Mouse (Mus musculus): ENCODE measurements around the gene Wipf2. TPM values are rescaled to one million over a fixed set of nuclear protein-coding genes. Genes with fewer than 3 reads are reported as not detected.

The Wipf2 gene
- total and polyA plus RNA-seq, 3 experiments, result 3.1 to 25.4 (median 23.9) TPM

DNA sequence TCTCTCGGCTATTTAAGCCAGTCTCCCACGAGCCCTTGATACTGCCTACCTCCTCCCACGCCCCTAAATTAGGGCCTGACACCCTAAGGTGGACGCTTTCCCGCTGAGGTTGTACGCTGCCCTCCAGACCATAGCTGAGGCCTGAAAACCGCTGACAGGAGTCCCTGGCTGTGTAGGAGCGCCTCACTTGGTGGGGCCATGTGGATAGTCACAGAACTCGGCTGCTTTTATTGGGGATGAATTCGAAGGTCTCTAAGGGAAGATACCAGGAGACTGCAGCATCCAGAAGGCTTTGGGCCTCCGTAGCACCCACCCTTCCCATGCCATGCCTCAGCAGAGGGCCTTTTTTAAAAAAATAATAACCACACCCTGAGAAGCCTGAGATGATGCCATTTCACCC lies 25.5 kb upstream of the Wipf2 start:
- Histone ChIP-seq H3K36me3 (replicated peaks) (peaks cover 34% of the 10 kb centered on the region), H3K4me3 (ENCODE audit: low read depth, low read length) (no peak overlapping the region), H3K27me3 (ENCODE audit: insufficient read depth, low read length) (peaks cover 45% of the 10 kb centered on the region), H3K4me1 (ENCODE audit: insufficient read depth, low read depth, low read length) (peaks cover 27% of the 10 kb centered on the region), H3K9me3 (replicated peaks) (no peaks in the 10 kb centered on the region)
- no peak for TF ChIP-seq TAL1 (conservative IDR thresholded peaks at IDR 0.05; ENCODE audit: low read depth, low read length)
- no peak for ATAC-seq (ENCODE audit: extremely low read depth, insufficient number of reproducible peaks, low FRiP score, poor library complexity, severe bottlenecking)
- DNase-seq (ENCODE audit: low spot score), result no peak

DNA sequence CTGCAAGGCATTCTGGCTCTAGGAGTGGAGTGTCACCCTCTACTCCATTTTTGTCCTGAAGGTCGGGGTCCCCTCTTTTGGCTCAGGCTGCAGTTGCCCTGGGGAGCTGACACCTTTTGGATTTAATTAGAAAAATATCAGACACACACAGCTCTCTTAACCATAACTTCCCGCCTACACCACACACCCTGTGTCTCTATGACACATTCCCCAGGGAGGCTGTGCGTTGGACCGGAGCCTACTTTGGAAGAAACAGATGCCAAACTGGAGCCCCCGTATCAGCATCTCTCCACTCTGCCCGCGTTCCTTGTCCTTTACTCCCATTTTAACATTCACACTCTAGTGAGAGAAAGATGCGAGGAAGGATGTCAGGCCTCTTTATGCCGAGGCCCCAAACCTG lies 24.9 kb upstream of the Wipf2 start:
- no peak for ATAC-seq (ENCODE audit: extremely low read depth, insufficient number of reproducible peaks, low FRiP score, poor library complexity, severe bottlenecking)
- Histone ChIP-seq H3K27me3 (ENCODE audit: insufficient read depth, low read length) (peaks cover 46% of the 10 kb centered on the region), H3K4me3 (ENCODE audit: low read depth, low read length) (no peak overlapping the region), H3K9me3 (replicated peaks) (no peaks in the 10 kb centered on the region), H3K36me3 (replicated peaks) (peaks cover 28% of the 10 kb centered on the region), H3K4me1 (ENCODE audit: insufficient read depth, low read depth, low read length) (peaks cover 27% of the 10 kb centered on the region)
- no peak for DNase-seq (ENCODE audit: low spot score)
- TF ChIP-seq CTCF (IDR thresholded peaks at IDR 0.05; ENCODE audit: low read depth, low read length), result no peak
- no peak for TF ChIP-seq GATA2 (IDR thresholded peaks at IDR 0.05; ENCODE audit: borderline replicate concordance, low read depth, low read length)
- TF ChIP-seq TAL1 (conservative IDR thresholded peaks at IDR 0.05; ENCODE audit: low read depth, low read length), result no peak
- TF ChIP-seq POLR2AphosphoS5 (IDR thresholded peaks at IDR 0.05; ENCODE audit: insufficient replicate concordance, low read depth, low read length), result no peak
- no peak for TF ChIP-seq GATA1 (IDR thresholded peaks at IDR 0.05; ENCODE audit: borderline replicate concordance, low read length)

- ATAC-seq (ENCODE audit: extremely low read depth, insufficient number of reproducible peaks, low FRiP score, poor library complexity, severe bottlenecking) (no peak), DNase-seq (ENCODE audit: low spot score) (no peak)
- peaks cover 52% of the 10 kb centered on the region for H3K27me3 ChIP-seq (ENCODE audit: insufficient read depth, low read length)
Observed at GRCm38 (mm10) chr11:98839402-98839801, 24.0 kb upstream of the Wipf2 start.

DNA sequence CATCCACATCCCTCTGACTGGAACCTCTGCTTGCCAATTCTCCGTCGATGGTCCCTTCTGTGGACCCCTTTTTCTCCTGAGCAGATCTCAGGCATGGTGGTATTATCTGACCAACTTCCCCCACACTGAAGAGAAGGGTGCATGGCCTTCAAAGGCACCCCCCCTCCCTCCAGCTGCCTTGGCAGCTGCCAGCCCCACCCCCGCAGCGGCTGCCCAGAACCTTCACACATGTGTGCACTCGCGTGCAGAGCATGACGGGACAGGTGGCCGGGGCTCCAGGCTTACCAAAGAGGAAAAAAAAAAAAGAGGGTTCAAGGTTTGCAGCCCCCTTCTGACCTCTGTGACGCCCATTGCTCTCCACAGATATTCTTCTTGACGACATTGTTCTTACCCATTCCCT lies 23.5 kb upstream of the Wipf2 start:
- Histone ChIP-seq H3K4me1 (ENCODE audit: insufficient read depth, low read depth, low read length) (peaks cover 27% of the 10 kb centered on the region), H3K9me3 (replicated peaks) (no peaks in the 10 kb centered on the region), H3K27me3 (ENCODE audit: insufficient read depth, low read length) (peaks cover 56% of the 10 kb centered on the region), H3K36me3 (replicated peaks) (peaks cover 15% of the 10 kb centered on the region), H3K4me3 (ENCODE audit: low read depth, low read length) (no peak overlapping the region)
- no peak for ATAC-seq (ENCODE audit: extremely low read depth, insufficient number of reproducible peaks, low FRiP score, poor library complexity, severe bottlenecking)
- TF ChIP-seq TAL1 (conservative IDR thresholded peaks at IDR 0.05; ENCODE audit: low read depth, low read length) (no peak), CTCF (IDR thresholded peaks at IDR 0.05; ENCODE audit: low read depth, low read length) (no peak), GATA1 (IDR thresholded peaks at IDR 0.05; ENCODE audit: borderline replicate concordance, low read length) (no peak), GATA2 (IDR thresholded peaks at IDR 0.05; ENCODE audit: borderline replicate concordance, low read depth, low read length) (no peak), POLR2AphosphoS5 (IDR thresholded peaks at IDR 0.05; ENCODE audit: insufficient replicate concordance, low read depth, low read length) (no peak)
- DNase-seq (ENCODE audit: low spot score), result no peak

More at GRCm38 (mm10) chr11:98839402-98839801, 24.0 kb upstream of the Wipf2 start:
- Histone ChIP-seq H3K4me1 (ENCODE audit: insufficient read depth, low read depth, low read length) (peaks cover 27% of the 10 kb centered on the region), H3K36me3 (replicated peaks) (peaks cover 20% of the 10 kb centered on the region), H3K9me3 (replicated peaks) (no peaks in the 10 kb centered on the region), H3K4me3 (ENCODE audit: low read depth, low read length) (no peak overlapping the region)
- TF ChIP-seq POLR2AphosphoS5 (IDR thresholded peaks at IDR 0.05; ENCODE audit: insufficient replicate concordance, low read depth, low read length) (no peak), GATA1 (IDR thresholded peaks at IDR 0.05; ENCODE audit: borderline replicate concordance, low read length) (no peak), CTCF (IDR thresholded peaks at IDR 0.05; ENCODE audit: low read depth, low read length) (no peak), TAL1 (conservative IDR thresholded peaks at IDR 0.05; ENCODE audit: low read depth, low read length) (no peak), GATA2 (IDR thresholded peaks at IDR 0.05; ENCODE audit: borderline replicate concordance, low read depth, low read length) (no peak)

GRCm38 (mm10) chr11:98846016-98846415 lies 17.4 kb upstream of the Wipf2 start:
- Histone ChIP-seq H3K9me3 (replicated peaks) (no peaks in the 10 kb centered on the region), H3K27me3 (ENCODE audit: insufficient read depth, low read length) (peaks cover 61% of the 10 kb centered on the region), H3K36me3 (replicated peaks) (no peaks in the 10 kb centered on the region), H3K4me3 (ENCODE audit: low read depth, low read length) (no peak overlapping the region), H3K4me1 (ENCODE audit: insufficient read depth, low read depth, low read length) (peaks cover 6% of the 10 kb centered on the region; the same call in 1 of the 2 replicates)
- no peak for ATAC-seq (ENCODE audit: extremely low read depth, insufficient number of reproducible peaks, low FRiP score, poor library complexity, severe bottlenecking)
- DNase-seq (ENCODE audit: low spot score), result no peak
- TF ChIP-seq TAL1 (conservative IDR thresholded peaks at IDR 0.05; ENCODE audit: low read depth, low read length) (no peak), CTCF (IDR thresholded peaks at IDR 0.05; ENCODE audit: low read depth, low read length) (no peak), POLR2AphosphoS5 (IDR thresholded peaks at IDR 0.05; ENCODE audit: insufficient replicate concordance, low read depth, low read length) (no peak)

DNA sequence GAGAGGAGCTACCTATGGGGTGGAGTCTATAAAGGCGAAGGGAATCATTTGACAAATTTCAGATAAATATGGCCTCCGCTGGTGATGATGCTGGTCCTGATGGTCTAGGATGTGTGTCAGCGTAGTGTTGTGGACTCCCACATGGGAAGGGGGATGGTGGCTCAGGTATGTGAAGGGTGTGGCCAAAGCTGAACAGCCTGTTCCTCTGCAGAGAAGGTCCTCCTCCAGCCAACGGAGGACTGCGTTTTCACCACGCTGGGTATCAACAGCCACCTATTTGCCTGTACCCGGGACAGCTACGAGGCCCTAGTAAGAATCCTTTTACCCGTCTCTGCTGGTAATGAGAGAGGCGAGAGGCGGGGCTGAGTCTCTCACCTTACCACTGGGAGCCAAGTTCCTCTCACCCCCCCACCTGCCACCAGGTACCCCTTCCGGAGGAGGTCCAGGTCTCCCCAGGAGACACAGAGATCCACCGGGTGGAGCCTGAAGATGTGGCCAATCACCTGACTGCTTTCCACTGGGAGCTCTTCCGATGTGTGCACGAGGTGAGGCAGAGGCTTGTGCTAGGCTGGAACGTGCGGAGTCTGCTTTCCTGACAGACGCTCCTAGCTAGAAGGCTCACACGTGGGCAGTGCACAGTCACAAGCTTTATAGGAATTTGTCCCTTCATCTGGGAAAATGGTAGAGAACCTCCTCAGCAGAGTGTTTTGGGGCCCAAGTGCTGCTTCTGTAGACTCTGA lies 16.4 kb upstream of the Wipf2 start:
- peaks cover 66% of the 10 kb centered on the region for H3K27me3 ChIP-seq (ENCODE audit: insufficient read depth, low read length)
- DNase-seq (ENCODE audit: low spot score), result no peak

More for the DNA sequence above, 16.4 kb upstream of the Wipf2 start:
- H3K4me3 ChIP-seq (ENCODE audit: low read depth, low read length), result no peak overlapping the region
- TF ChIP-seq GATA1 (IDR thresholded peaks at IDR 0.05; ENCODE audit: borderline replicate concordance, low read length) (no peak), POLR2AphosphoS5 (IDR thresholded peaks at IDR 0.05; ENCODE audit: insufficient replicate concordance, low read depth, low read length) (no peak), GATA2 (IDR thresholded peaks at IDR 0.05; ENCODE audit: borderline replicate concordance, low read depth, low read length) (no peak), TAL1 (conservative IDR thresholded peaks at IDR 0.05; ENCODE audit: low read depth, low read length) (no peak), CTCF (IDR thresholded peaks at IDR 0.05; ENCODE audit: low read depth, low read length) (no peak)
- ATAC-seq (ENCODE audit: extremely low read depth, insufficient number of reproducible peaks, low FRiP score, poor library complexity, severe bottlenecking), result no peak
- no peaks in the 10 kb centered on the region for H3K36me3 ChIP-seq (replicated peaks)
- no peaks in the 10 kb centered on the region for H3K9me3 ChIP-seq (replicated peaks)
- peaks cover 9% of the 10 kb centered on the region; the same call in 1 of the 2 replicates for H3K4me1 ChIP-seq (ENCODE audit: insufficient read depth, low read depth, low read length)

Data from G1E (cell line).